Mouse (Mus musculus) lung, postnatal 36 days (tissue): ENCODE data around the gene Lenep.

Experiments used
- DNase-seq: peaks from one replicate; pipeline ENCODE4 v3.0.0; 2022; ENCODE audit warnings: mixed read lengths

Gene Lenep

GRCm38 (mm10) chr3:89419571-89419970 lies 17.0 kb upstream of the Lenep start:
- peak; percentile 85 for DNase-seq

- DNase-seq: peak; percentile 92
Observed at GRCm38 (mm10) chr3:89418861-89419250, 16.3 kb upstream of the Lenep start.

- peak; percentile 99 for DNase-seq
Observed at GRCm38 (mm10) chr3:89418170-89418860, 15.7 kb upstream of the Lenep start, which contains the start of the genes Cks1b and Shc1. TSS of gene Cks1b (minus strand) at chr3:89418383. TSS of gene Shc1 (plus strand) at chr3:89418443.

- DNase-seq: no peak
Observed at GRCm38 (mm10) chr3:89417840-89418169, 15.2 kb upstream of the Lenep start.

GRCm38 (mm10) chr3:89417131-89417530 lies 14.5 kb upstream of the Lenep start:
- DNase-seq: no peak

GRCm38 (mm10) chr3:89416158-89416557 lies 13.6 kb upstream of the Lenep start:
- DNase-seq: no peak

GRCm38 (mm10) chr3:89411490-89412393 lies 9.1 kb upstream of the Lenep start, which contains the start of gene Flad1:
TSS of gene Flad1 (minus strand) at chr3:89411870.
- DNase-seq: peak; percentile 100

GRCm38 (mm10) chr3:89410864-89411263 lies 8.3 kb upstream of the Lenep start:
- DNase-seq: no peak

- DNase-seq: no peak
Observed at GRCm38 (mm10) chr3:89409701-89410100, 7.1 kb upstream of the Lenep start.

- DNase-seq: no peak
Observed at GRCm38 (mm10) chr3:89408448-89408847, 5.9 kb upstream of the Lenep start.

- no peak for DNase-seq
Observed at GRCm38 (mm10) chr3:89406887-89407286, 4.3 kb upstream of the Lenep start.

- DNase-seq: no peak
Observed at GRCm38 (mm10) chr3:89401329-89401728, 1.3 kb downstream of the Lenep start.

- no peak for DNase-seq
Observed at GRCm38 (mm10) chr3:89396654-89397005, 6.0 kb downstream of the Lenep start.

GRCm38 (mm10) chr3:89395806-89396653 lies 6.6 kb downstream of the Lenep start:
- peak; percentile 86 for DNase-seq

GRCm38 (mm10) chr3:89395419-89395805 lies 7.2 kb downstream of the Lenep start:
- DNase-seq: no peak

GRCm38 (mm10) chr3:89394894-89395256 lies 7.7 kb downstream of the Lenep start:
- DNase-seq: peak; percentile 93

- peak; percentile 89 for DNase-seq
Observed at GRCm38 (mm10) chr3:89394006-89394893, 8.3 kb downstream of the Lenep start, which contains the start of gene Zbtb7b. TSS of gene Zbtb7b (minus strand) at chr3:89394776.

GRCm38 (mm10) chr3:89393605-89394004 lies 9.0 kb downstream of the Lenep start:
- peak; percentile 99 for DNase-seq

- peak; percentile 64 for DNase-seq
Observed at GRCm38 (mm10) chr3:89392871-89393311, 9.7 kb downstream of the Lenep start.

GRCm38 (mm10) chr3:89391663-89392511 lies 10.7 kb downstream of the Lenep start:
- DNase-seq: peak; percentile 72
